11 mouse cellular contexts compared by ENCODE assay signal in the genomic region with DNA sequence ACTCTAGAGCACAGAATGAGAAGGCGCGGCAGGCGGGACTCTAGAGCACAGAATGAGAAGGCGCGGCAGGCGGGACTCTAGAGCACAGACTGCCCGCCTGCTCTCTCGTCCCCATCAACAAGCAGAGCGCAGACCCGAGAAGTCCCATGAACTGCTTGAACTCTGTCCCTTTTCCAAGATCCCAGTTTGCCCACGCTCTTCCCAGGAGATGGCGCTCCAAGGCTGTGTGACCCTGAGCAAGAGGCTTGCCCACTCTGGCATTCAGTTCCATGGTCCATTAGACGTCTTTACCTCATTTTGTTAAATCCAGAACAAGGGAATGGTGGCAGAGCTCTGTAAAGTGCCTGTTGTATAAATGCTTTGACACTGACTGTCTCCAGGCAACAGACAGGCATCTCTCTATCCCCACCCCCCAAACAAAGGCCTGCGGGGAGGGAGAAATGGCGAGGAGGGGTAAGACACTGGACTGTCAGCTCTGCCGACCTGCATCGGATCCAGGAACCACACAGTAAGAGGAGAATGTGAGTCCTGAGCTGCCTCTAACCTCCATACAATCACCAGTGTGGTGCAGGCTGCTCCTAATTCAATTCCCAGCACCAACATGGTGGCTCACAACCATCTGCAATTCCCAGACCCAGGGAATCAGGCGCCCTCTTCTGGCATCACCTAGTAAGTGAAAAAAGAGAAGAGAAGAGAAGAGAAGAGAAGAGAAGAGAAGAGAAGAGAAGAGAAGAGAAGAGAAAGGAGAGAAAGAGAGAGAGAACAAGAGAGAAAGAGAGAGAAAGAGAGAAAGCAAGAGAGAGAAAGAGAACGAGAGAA.
A peak's percentile ranks its signal among the peaks of the same experiment; 100 is the strongest.
DNase-seq lines count a peak whose midpoint lies in the region; ATAC-seq and TF ChIP-seq lines count a peak whose summit lies in the region.
"Had no signal": no experiment of that assay in that cellular context is flagged by ENCODE, and none has a peak within 500 bp of the region (broad histone marks: within the 10 kb centered on the region; RNA-seq: fewer than 3 reads in every experiment).

No protein-coding gene starts in this region.

- peak; percentile 26; the same call in 1 of the 2 replicates for TF ChIP-seq CTCF in intestine, postnatal 0 days (IDR thresholded peaks at IDR 0.05; ENCODE audit: low read depth)

- no peak overlapping the region for H3K4me3 ChIP-seq in intestine, postnatal 0 days (ENCODE audit: low read depth, low read length)
- no peak overlapping the region for H3K4me3 ChIP-seq in intestine, embryonic 16.5 days (ENCODE audit: low read length)
- H3K4me3 ChIP-seq in forebrain, embryonic 14.5 days (ENCODE audit: low read depth, low read length), result no peak overlapping the region
- H3K4me3 ChIP-seq in midbrain, embryonic 13.5 days (replicated peaks), result no peak overlapping the region
- H3K4me3 ChIP-seq: heart, embryonic 13.5 days had no signal

- peaks cover 18% of the 10 kb centered on the region for H3K36me3 ChIP-seq in intestine, postnatal 0 days (ENCODE audit: control insufficient read depth, insufficient read depth)
- peaks cover 16% of the 10 kb centered on the region for H3K36me3 ChIP-seq in intestine, embryonic 16.5 days (ENCODE audit: control insufficient read depth, insufficient read depth, low read length)
- peaks cover 38% of the 10 kb centered on the region for H3K36me3 ChIP-seq in forebrain, embryonic 14.5 days (ENCODE audit: control insufficient read depth, insufficient read depth, low read length)
- peaks cover 59% of the 10 kb centered on the region for H3K36me3 ChIP-seq in midbrain, embryonic 13.5 days

- H3K27ac ChIP-seq in intestine, postnatal 0 days (ENCODE audit: low read depth, low read length), result no peak overlapping the region
- no peak overlapping the region for H3K27ac ChIP-seq in intestine, embryonic 16.5 days (ENCODE audit: low read length)
- H3K27ac ChIP-seq in forebrain, embryonic 14.5 days (ENCODE audit: low read depth, low read length), result peak overlapping the region; percentile 96
- peak overlapping the region; percentile 81 for H3K27ac ChIP-seq in midbrain, embryonic 13.5 days
- H3K27ac ChIP-seq: heart, embryonic 13.5 days had no signal

- no peaks in the 10 kb centered on the region for H3K9me3 ChIP-seq in intestine, postnatal 0 days (ENCODE audit: control insufficient read depth)
- H3K9me3 ChIP-seq in intestine, embryonic 16.5 days (ENCODE audit: control insufficient read depth, low read length), result no peaks in the 10 kb centered on the region
- no peaks in the 10 kb centered on the region; the same call in 1 of the 2 replicates for H3K9me3 ChIP-seq in forebrain, embryonic 14.5 days (replicated peaks; ENCODE audit: control insufficient read depth, low read length)
- no peaks in the 10 kb centered on the region for H3K9me3 ChIP-seq in midbrain, embryonic 13.5 days
- H3K9me3 ChIP-seq: heart, embryonic 13.5 days had no signal

- WGBS in intestine, postnatal 0 days, result 65% methylated on average over 19 of the region's 19 CpGs
- 63% methylated on average over 19 of the region's 19 CpGs for WGBS in intestine, embryonic 16.5 days
- WGBS in forebrain, embryonic 14.5 days, result 34% methylated on average over 19 of the region's 19 CpGs
- 41% methylated on average over 19 of the region's 19 CpGs for WGBS in midbrain, embryonic 13.5 days

- peaks cover 5% of the 10 kb centered on the region; the same call in 1 of the 2 replicates for H3K4me1 ChIP-seq in intestine, postnatal 0 days (replicated peaks; ENCODE audit: control insufficient read depth, insufficient read depth, low read length)
- peaks cover 10% of the 10 kb centered on the region; the same call in 1 of the 2 replicates for H3K4me1 ChIP-seq in intestine, embryonic 16.5 days (ENCODE audit: control insufficient read depth, insufficient read depth, low read length)
- peaks cover 17% of the 10 kb centered on the region for H3K4me1 ChIP-seq in forebrain, embryonic 14.5 days (ENCODE audit: control insufficient read depth, insufficient read depth, low read length)
- peaks cover 30% of the 10 kb centered on the region for H3K4me1 ChIP-seq in midbrain, embryonic 13.5 days (replicated peaks)

- no peak for ATAC-seq in intestine, postnatal 0 days
- no peak for ATAC-seq in intestine, embryonic 16.5 days
- peak; percentile 56 for ATAC-seq in forebrain, embryonic 14.5 days
- peak; percentile 46 for ATAC-seq in midbrain, embryonic 13.5 days
- ATAC-seq: activated CD4-positive, CD25-positive, alpha-beta regulatory T cell, adult 4 months had no signal

- H3K9ac ChIP-seq in intestine, postnatal 0 days (ENCODE audit: low read depth, low read length), result no peak overlapping the region
- H3K9ac ChIP-seq in intestine, embryonic 16.5 days (ENCODE audit: low read depth, low read length), result no peak overlapping the region
- no peak overlapping the region for H3K9ac ChIP-seq in forebrain, embryonic 14.5 days (ENCODE audit: low read length)
- no peak overlapping the region for H3K9ac ChIP-seq in midbrain, embryonic 13.5 days (replicated peaks)
- H3K9ac ChIP-seq: heart, embryonic 13.5 days had no signal

- H3K27me3 ChIP-seq in intestine, postnatal 0 days (replicated peaks; ENCODE audit: control insufficient read depth, insufficient read depth, low read length), result no peaks in the 10 kb centered on the region
- H3K27me3 ChIP-seq in intestine, embryonic 16.5 days (replicated peaks; ENCODE audit: control insufficient read depth, insufficient read depth, low read length), result no peaks in the 10 kb centered on the region
- no peaks in the 10 kb centered on the region for H3K27me3 ChIP-seq in forebrain, embryonic 14.5 days (replicated peaks; ENCODE audit: control insufficient read depth, insufficient read depth, low read length)
- no peaks in the 10 kb centered on the region for H3K27me3 ChIP-seq in midbrain, embryonic 13.5 days

- DNase-seq in ZHBTc4 (ENCODE audit: low read depth, low spot score), result peak; percentile 75
- peak; percentile 54 for DNase-seq in forebrain, embryonic 14.5 days (ENCODE audit: low spot score)
- DNase-seq in spleen, postnatal 10 days (ENCODE audit: low spot score in 2 of 2), result no peak
- DNase-seq in thymus, postnatal 36 days, result no peak
- DNase-seq in frontal cortex, postnatal 10 days (ENCODE audit: low spot score in 2 of 2), result no peak
- DNase-seq: kidney, adult 18-20 months had no signal

- no peak overlapping the region for H3K4me2 ChIP-seq in intestine, postnatal 0 days (replicated peaks; ENCODE audit: low read depth)
- H3K4me2 ChIP-seq in intestine, embryonic 16.5 days (ENCODE audit: low read depth, low read length), result no peak overlapping the region
- H3K4me2 ChIP-seq in forebrain, embryonic 14.5 days (ENCODE audit: low read length), result peak overlapping the region; percentile 16; the same call in 1 of the 2 replicates
- H3K4me2 ChIP-seq in midbrain, embryonic 13.5 days (replicated peaks), result peak overlapping the region; percentile 14; the same call in 1 of the 2 replicates
- H3K4me2 ChIP-seq: heart, embryonic 13.5 days had no signal

Comparison
In these comparisons a context has a peak if more than half of its experiments do, and no peak if none do; other contexts are left out.
1. ATAC-seq: peak in forebrain, embryonic 14.5 days (single experiment) and midbrain, embryonic 13.5 days (single experiment); none in intestine, postnatal 0 days (single experiment) and intestine, embryonic 16.5 days (single experiment).
2. H3K27ac ChIP-seq: peak in forebrain, embryonic 14.5 days (single experiment) and midbrain, embryonic 13.5 days (single experiment); none in intestine, postnatal 0 days (single experiment) and intestine, embryonic 16.5 days (single experiment).
3. H3K4me2 ChIP-seq: peak in forebrain, embryonic 14.5 days (single experiment) and midbrain, embryonic 13.5 days (single experiment); none in intestine, postnatal 0 days (single experiment) and intestine, embryonic 16.5 days (single experiment).
4. DNase-seq: peak in ZHBTc4 (single experiment) and forebrain, embryonic 14.5 days (single experiment); none in spleen, postnatal 10 days (0 of 2), thymus, postnatal 36 days (0 of 2) and frontal cortex, postnatal 10 days (0 of 2).